Mouse (Mus musculus): ENCODE results near the gene Znhit3.

DNA sequence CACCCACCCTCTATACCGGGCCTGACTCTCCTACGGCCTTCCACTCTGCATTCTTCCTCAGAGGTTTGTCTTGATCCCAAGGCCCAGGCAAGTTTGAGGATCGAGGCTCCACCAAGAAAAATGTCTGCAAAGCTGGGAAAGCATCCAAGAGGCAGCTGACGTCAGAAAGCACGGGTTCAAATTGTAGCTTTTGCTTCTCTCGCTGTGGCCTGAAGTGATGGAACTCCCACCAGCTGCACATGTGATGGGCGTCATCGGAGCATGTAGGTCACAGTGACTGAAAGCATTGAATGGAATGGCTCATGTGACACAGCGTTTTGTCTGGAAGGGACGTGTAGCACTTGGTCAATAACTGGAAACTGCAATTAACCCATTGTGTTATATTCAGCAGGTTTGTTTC, 24.0 kb upstream of the Znhit3 start:
- TF ChIP-seq POLR2AphosphoS5 (IDR thresholded peaks at IDR 0.05; ENCODE audit: insufficient replicate concordance, low read depth, low read length) (no peak), CTCF (IDR thresholded peaks at IDR 0.05; ENCODE audit: low read depth, low read length) (no peak), GATA1 (IDR thresholded peaks at IDR 0.05; ENCODE audit: borderline replicate concordance, low read length) (no peak), TAL1 (conservative IDR thresholded peaks at IDR 0.05; ENCODE audit: low read depth, low read length) (no peak)
